Mouse (Mus musculus): ENCODE data around the gene Jmjd6. TPM values are rescaled to one million over a fixed set of nuclear protein-coding genes. Genes with fewer than 3 reads are reported as not detected.
A peak's percentile ranks its signal among the peaks of the same experiment; 100 is the strongest.
"Not testable (repeated sequence)": the region's sequence is repeated elsewhere in the genome, so short reads cannot be mapped to it uniquely, and the experiment has no call there.

The Jmjd6 gene
- polyA plus RNA-seq, 1 experiment from 2014 or later = 82.8 TPM

GRCm38 (mm10) chr11:116836283-116836682, 7.0 kb downstream of the Jmjd6 start:
- Histone ChIP-seq H3K4me3 (ENCODE audit: low read depth, low read length) (no peak overlapping the region), H3K4me1 (replicated peaks; ENCODE audit: control insufficient read depth, insufficient read depth, low read length) (peaks cover 13% of the 10 kb centered on the region), H3K27me3 (replicated peaks; ENCODE audit: control insufficient read depth, insufficient read depth, low read length) (no peaks in the 10 kb centered on the region), H3K9me3 (ENCODE audit: control insufficient read depth, low read length) (no peaks in the 10 kb centered on the region), H3K27ac (ENCODE audit: low read depth) (no peak overlapping the region), H3K36me3 (ENCODE audit: control insufficient read depth, insufficient read depth, low read length) (peaks cover 87% of the 10 kb centered on the region), H3K9ac (ENCODE audit: low read length) (no peak overlapping the region), H3K4me2 (ENCODE audit: low read length) (no peak overlapping the region)
- ATAC-seq (replicated peaks; ENCODE audit: low FRiP score, low TSS enrichment, low read depth) (no peak), DNase-seq (ENCODE audit: low spot score) (no peak)
- WGBS = 98% methylated on average over 4 of the region's 4 CpGs

DNA sequence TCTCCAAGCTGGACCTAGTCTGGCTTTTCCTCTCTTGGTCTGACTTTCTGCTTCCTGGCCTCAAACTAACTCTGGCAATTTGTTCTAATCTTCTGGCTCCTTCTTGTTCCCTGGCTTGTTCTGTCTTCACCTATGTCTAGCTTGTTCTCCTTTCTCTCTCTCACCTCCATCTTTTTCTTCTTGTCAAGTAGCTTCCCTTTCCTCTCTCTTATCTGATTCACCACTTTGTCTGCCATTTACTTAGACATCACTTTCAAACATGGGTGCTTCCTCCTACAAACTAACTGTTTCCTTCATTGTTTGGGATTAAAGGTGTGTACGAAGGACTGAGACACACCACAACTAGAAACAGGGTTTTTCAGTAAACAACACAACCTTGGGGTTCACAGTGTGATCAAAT, 8.3 kb downstream of the Jmjd6 start:
- Histone ChIP-seq H3K36me3 (ENCODE audit: control insufficient read depth, insufficient read depth, low read length) (peaks cover 74% of the 10 kb centered on the region), H3K4me3 (ENCODE audit: low read depth, low read length) (no peak overlapping the region)
- WGBS = 94% methylated on average over 1 of the region's 1 CpGs

DNA sequence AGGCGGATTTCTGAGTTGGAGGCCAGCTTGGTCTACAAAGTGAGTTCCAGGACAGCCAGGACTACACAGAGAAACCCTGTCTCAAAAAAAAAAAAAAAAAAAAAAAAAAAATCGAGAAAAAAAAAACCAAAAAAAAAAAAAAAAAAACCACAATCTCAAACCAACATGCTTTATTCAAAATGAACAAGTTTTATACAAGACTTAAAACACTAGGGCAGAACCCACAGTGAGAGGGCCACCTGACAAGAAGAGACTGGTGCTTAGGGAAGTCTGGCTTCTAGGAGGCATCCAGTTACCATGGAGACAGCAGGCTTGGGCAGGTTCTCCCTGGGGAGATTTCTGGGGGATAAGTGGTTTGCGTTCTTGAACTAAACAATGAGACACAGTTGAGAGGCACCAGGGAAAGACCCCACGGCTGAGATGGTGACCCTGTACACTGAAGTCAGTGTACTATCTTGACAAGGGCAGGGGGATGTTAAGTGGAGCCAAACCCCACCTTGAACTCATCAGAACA, 11.0 kb downstream of the Jmjd6 start:
- 24% methylated on average over 4 of the region's 4 CpGs for WGBS
- Histone ChIP-seq H3K27me3 (replicated peaks; ENCODE audit: control insufficient read depth, insufficient read depth, low read length) (no peaks in the 10 kb centered on the region), H3K9me3 (ENCODE audit: control insufficient read depth, low read length) (no peaks in the 10 kb centered on the region), H3K4me1 (replicated peaks; ENCODE audit: control insufficient read depth, insufficient read depth, low read length) (peaks cover 8% of the 10 kb centered on the region; the same call in 1 of the 2 replicates), H3K27ac (ENCODE audit: low read depth) (no peak overlapping the region), H3K36me3 (ENCODE audit: control insufficient read depth, insufficient read depth, low read length) (peaks cover 47% of the 10 kb centered on the region), H3K9ac (ENCODE audit: low read length) (no peak overlapping the region), H3K4me3 (ENCODE audit: low read depth, low read length) (no peak overlapping the region), H3K4me2 (ENCODE audit: low read length) (no peak overlapping the region)
- no peak for ATAC-seq (replicated peaks; ENCODE audit: low FRiP score, low TSS enrichment, low read depth)
- DNase-seq (ENCODE audit: low spot score) = no peak

More for the DNA sequence above, 8.3 kb downstream of the Jmjd6 start:
- Histone ChIP-seq H3K4me2 (ENCODE audit: low read length) (no peak overlapping the region), H3K27ac (ENCODE audit: low read depth) (no peak overlapping the region), H3K9me3 (ENCODE audit: control insufficient read depth, low read length) (no peaks in the 10 kb centered on the region), H3K4me1 (replicated peaks; ENCODE audit: control insufficient read depth, insufficient read depth, low read length) (no peaks in the 10 kb centered on the region; the same call in 1 of the 2 replicates), H3K27me3 (replicated peaks; ENCODE audit: control insufficient read depth, insufficient read depth, low read length) (no peaks in the 10 kb centered on the region), H3K9ac (ENCODE audit: low read length) (no peak overlapping the region)
- no peak for DNase-seq (ENCODE audit: low spot score)
- no peak for ATAC-seq (replicated peaks; ENCODE audit: low FRiP score, low TSS enrichment, low read depth)

- H3K27me3 ChIP-seq (replicated peaks; ENCODE audit: control insufficient read depth, insufficient read depth, low read length) = no peaks in the 10 kb centered on the region
- WGBS = under 1% methylated on average over 67 of the region's 71 CpGs
- H3K27ac ChIP-seq (ENCODE audit: low read depth) = peak within 1 kb of the TSS; percentile 67
- H3K4me1 ChIP-seq (replicated peaks; ENCODE audit: control insufficient read depth, insufficient read depth, low read length) = peaks cover 27% of the 10 kb centered on the region
- peak within 1 kb of the TSS; percentile 68 for H3K9ac ChIP-seq (ENCODE audit: low read length)
- H3K4me2 ChIP-seq (ENCODE audit: low read length) = peak within 1 kb of the TSS; percentile 71
- no peaks in the 10 kb centered on the region for H3K9me3 ChIP-seq (ENCODE audit: control insufficient read depth, low read length)
- H3K4me3 ChIP-seq (ENCODE audit: low read depth, low read length) = peak within 1 kb of the TSS; percentile 58
- H3K36me3 ChIP-seq (ENCODE audit: control insufficient read depth, insufficient read depth, low read length) = peaks cover 1% of the 10 kb centered on the region; the same call in 1 of the 2 replicates
- ATAC-seq (replicated peaks; ENCODE audit: low FRiP score, low TSS enrichment, low read depth) (peak; percentile 65), DNase-seq (ENCODE audit: low spot score) (peak; percentile 88)
These were observed 15.6 kb downstream of the Jmjd6 start, which contains the start of gene Mxra7 for GRCm38 (mm10) chr11:116827534-116828165. Gene Mxra7 (minus strand): TSS chr11:116828046.

DNA sequence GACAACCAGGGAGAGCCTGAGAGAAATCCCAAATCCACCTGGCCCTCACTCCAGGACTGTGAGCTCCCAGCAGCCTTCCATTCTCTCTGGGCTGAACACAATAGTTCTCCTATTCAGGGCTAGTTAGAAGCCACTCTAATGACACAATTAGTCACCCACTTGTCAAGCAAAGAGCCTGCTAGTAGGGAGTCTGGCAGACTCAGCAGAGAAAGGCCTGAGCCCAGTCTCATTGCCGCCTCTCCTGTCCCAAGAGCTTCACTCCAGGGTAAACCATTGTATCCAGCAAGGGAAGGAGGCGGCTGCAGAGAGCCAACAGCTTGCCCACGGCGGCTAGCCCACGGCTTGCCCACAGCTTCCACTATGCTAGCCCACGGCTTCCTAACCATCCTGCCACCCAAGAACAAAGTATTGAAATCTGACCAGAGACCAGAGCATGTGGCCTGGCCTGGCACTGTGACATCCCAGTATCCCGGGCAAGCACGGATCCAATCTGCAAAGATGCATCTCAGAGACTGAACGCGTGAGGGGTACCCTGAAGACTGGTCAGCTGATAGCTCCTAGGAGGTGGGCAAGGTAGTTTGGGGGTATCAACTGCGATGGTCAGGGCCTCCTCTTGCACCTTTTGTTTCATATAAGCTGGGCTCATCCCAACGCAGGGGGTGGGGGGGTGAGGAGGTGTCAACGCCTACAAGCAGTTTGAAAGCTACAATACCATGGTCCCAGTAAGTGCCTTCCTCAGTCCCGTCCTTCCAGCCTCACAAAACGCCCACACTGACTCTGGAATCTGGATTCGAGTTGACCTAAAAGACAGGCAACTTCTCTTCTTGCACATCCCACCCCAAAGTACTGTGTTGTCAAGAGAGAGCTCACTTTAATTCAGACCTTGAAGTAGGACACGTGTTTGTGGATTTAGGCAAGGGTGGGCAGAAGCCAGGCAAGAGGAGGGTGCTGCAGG, 16.4 kb downstream of the Jmjd6 start:
- DNase-seq (ENCODE audit: low spot score) (no peak), ATAC-seq (replicated peaks; ENCODE audit: low FRiP score, low TSS enrichment, low read depth) (no peak)

DNA sequence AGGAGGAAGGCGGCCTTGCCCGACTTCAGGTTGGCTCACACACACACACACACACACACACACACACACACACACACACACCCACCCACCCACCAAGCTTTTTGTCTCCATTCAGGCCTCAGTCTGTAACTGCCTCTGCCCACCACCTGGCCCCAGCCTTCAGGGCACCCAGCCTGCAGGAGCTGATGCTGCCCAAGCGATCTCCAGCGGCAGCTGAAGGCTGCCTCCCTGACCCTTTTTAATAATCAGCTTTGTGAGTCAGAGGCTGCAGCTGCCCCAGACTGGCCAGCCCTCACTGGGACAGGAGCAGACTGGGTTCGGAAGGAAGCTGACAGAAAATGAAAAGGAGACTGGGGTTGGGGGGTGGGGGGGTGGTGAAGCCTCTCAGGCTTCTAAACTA, 18.0 kb downstream of the Jmjd6 start:
- Histone ChIP-seq H3K4me3 (ENCODE audit: low read depth, low read length) (no peak overlapping the region), H3K36me3 (ENCODE audit: control insufficient read depth, insufficient read depth, low read length) (no peaks in the 10 kb centered on the region), H3K4me2 (ENCODE audit: low read length) (peak overlapping the region; percentile 13; the same call in 1 of the 2 replicates), H3K27ac (ENCODE audit: low read depth) (peak overlapping the region; percentile 7; the same call in 1 of the 2 replicates), H3K4me1 (replicated peaks; ENCODE audit: control insufficient read depth, insufficient read depth, low read length) (peaks cover 34% of the 10 kb centered on the region), H3K9ac (ENCODE audit: low read length) (no peak overlapping the region), H3K9me3 (ENCODE audit: control insufficient read depth, low read length) (no peaks in the 10 kb centered on the region), H3K27me3 (replicated peaks; ENCODE audit: control insufficient read depth, insufficient read depth, low read length) (no peaks in the 10 kb centered on the region)
- DNase-seq (ENCODE audit: low spot score) (no peak), ATAC-seq (replicated peaks; ENCODE audit: low FRiP score, low TSS enrichment, low read depth) (no peak)
- WGBS = 63% methylated on average over 5 of the region's 5 CpGs

More for the DNA sequence above, 16.4 kb downstream of the Jmjd6 start:
- no peaks in the 10 kb centered on the region for H3K9me3 ChIP-seq (ENCODE audit: control insufficient read depth, low read length)
- H3K4me2 ChIP-seq (ENCODE audit: low read length) = peak overlapping the region; percentile 71
- H3K4me3 ChIP-seq (ENCODE audit: low read depth, low read length) = peak overlapping the region; percentile 58
- no peaks in the 10 kb centered on the region for H3K36me3 ChIP-seq (ENCODE audit: control insufficient read depth, insufficient read depth, low read length)
- H3K27ac ChIP-seq (ENCODE audit: low read depth) = peak overlapping the region; percentile 67
- H3K4me1 ChIP-seq (replicated peaks; ENCODE audit: control insufficient read depth, insufficient read depth, low read length) = peaks cover 28% of the 10 kb centered on the region
- WGBS = 36% methylated on average over 17 of the region's 17 CpGs
- no peaks in the 10 kb centered on the region for H3K27me3 ChIP-seq (replicated peaks; ENCODE audit: control insufficient read depth, insufficient read depth, low read length)
- H3K9ac ChIP-seq (ENCODE audit: low read length) = peak overlapping the region; percentile 68

- H3K4me1 ChIP-seq (replicated peaks; ENCODE audit: control insufficient read depth, insufficient read depth, low read length) = peaks cover 32% of the 10 kb centered on the region
- H3K27me3 ChIP-seq (replicated peaks; ENCODE audit: control insufficient read depth, insufficient read depth, low read length); H3K36me3 ChIP-seq (ENCODE audit: control insufficient read depth, insufficient read depth, low read length); H3K9me3 ChIP-seq (ENCODE audit: control insufficient read depth, low read length); H3K4me2 ChIP-seq (ENCODE audit: low read length); H3K27ac ChIP-seq (ENCODE audit: low read depth); H3K4me3 ChIP-seq (ENCODE audit: low read depth, low read length); DNase-seq (ENCODE audit: low spot score); H3K9ac ChIP-seq (ENCODE audit: low read length); ATAC-seq (replicated peaks; ENCODE audit: low FRiP score, low TSS enrichment, low read depth): not testable (repeated sequence)
- 96% methylated on average over 10 of the region's 10 CpGs for WGBS
These were observed 19.4 kb downstream of the Jmjd6 start for GRCm38 (mm10) chr11:116823885-116824284.

- no peak overlapping the region for H3K9ac ChIP-seq (ENCODE audit: low read length)
- H3K4me3 ChIP-seq (ENCODE audit: low read depth, low read length) = no peak overlapping the region
- peaks cover 30% of the 10 kb centered on the region for H3K4me1 ChIP-seq (replicated peaks; ENCODE audit: control insufficient read depth, insufficient read depth, low read length)
- H3K4me2 ChIP-seq (ENCODE audit: low read length) = no peak overlapping the region
- DNase-seq (ENCODE audit: low spot score) = no peak
- ATAC-seq (replicated peaks; ENCODE audit: low FRiP score, low TSS enrichment, low read depth) = no peak
- no peaks in the 10 kb centered on the region for H3K9me3 ChIP-seq (ENCODE audit: control insufficient read depth, low read length)
- H3K27ac ChIP-seq (ENCODE audit: low read depth) = no peak overlapping the region
- 98% methylated on average over 2 of the region's 2 CpGs for WGBS
- no peaks in the 10 kb centered on the region for H3K27me3 ChIP-seq (replicated peaks; ENCODE audit: control insufficient read depth, insufficient read depth, low read length)
- H3K36me3 ChIP-seq (ENCODE audit: control insufficient read depth, insufficient read depth, low read length) = no peaks in the 10 kb centered on the region
These were observed 20.0 kb downstream of the Jmjd6 start for GRCm38 (mm10) chr11:116823255-116823654.

Data from intestine, embryonic 14.5 days (tissue).